Mouse (Mus musculus) hindbrain, embryonic 14.5 days (tissue): Measurements from ENCODE around the gene Elmsan1. TPM values are rescaled to one million over a fixed set of nuclear protein-coding genes. Genes with fewer than 3 reads are reported as not detected.
A peak's percentile ranks its signal among the peaks of the same experiment; 100 is the strongest.

Experiments
- ATAC-seq: fragments of 200-750 bp; cut with Nextera tagmentation; 2 replicates; pipeline ENCODE4 v1.8.0; 2017; ENCODE audit warnings: moderate number of reproducible peaks, mild to moderate bottlenecking, moderate TSS enrichment, moderate library complexity; ENCODE audit not compliant: low FRiP score
- DNase-seq: peaks from one replicate; pipeline ENCODE4 v3.0.0-alpha.2; 2015; ENCODE audit warnings: low spot score
- H3K27ac ChIP-seq: fragments of 300-500 bp; sonication (generic); 2 replicates; pipeline ENCODE4 v1.5.1; 2014; ENCODE audit warnings: mild to moderate bottlenecking, moderate library complexity
- H3K27me3 ChIP-seq: fragments of 300-500 bp; sonication (generic); 2 replicates; pipeline ENCODE4 v1.6.1; 2014; ENCODE audit warnings: mild to moderate bottlenecking, low read length, mixed read lengths; ENCODE audit not compliant: control insufficient read depth, insufficient read depth
- H3K36me3 ChIP-seq: fragments of 300-500 bp; sonication (generic); replicated peaks from 2 replicates; pipeline ENCODE4 v1.6.1; 2014; ENCODE audit not compliant: control insufficient read depth, insufficient read depth
- H3K4me1 ChIP-seq: fragments of 300-500 bp; sonication (generic); replicated peaks from 2 replicates; pipeline ENCODE4 v1.6.1; 2014; ENCODE audit warnings: antibody characterized with exemption, low read length, mixed read lengths; ENCODE audit not compliant: control insufficient read depth, insufficient read depth
- H3K4me2 ChIP-seq: fragments of 300-500 bp; sonication (generic); replicated peaks from 2 replicates; pipeline ENCODE4 v1.6.1; 2014; ENCODE audit warnings: mild to moderate bottlenecking, moderate library complexity
- H3K4me3 ChIP-seq: fragments of 300-500 bp; sonication (generic); replicated peaks from 2 replicates; pipeline ENCODE4 v1.5.1; 2014; ENCODE audit warnings: mild to moderate bottlenecking, low read length
- H3K9ac ChIP-seq: fragments of 300-500 bp; sonication (generic); 2 replicates; pipeline ENCODE4 v1.6.1; 2014
- H3K9me3 ChIP-seq: fragments of 300-500 bp; sonication (generic); 2 replicates; pipeline ENCODE4 v1.6.1; 2016; ENCODE audit warnings: low read length; ENCODE audit not compliant: control insufficient read depth
- WGBS: fragments of 180-500 bp; shearing (Covaris S2); extraction: QIAGEN DNeasy Blood & Tissue Kit; methylation state at CpG from one replicate; pipeline ENCODE4 v1.1.7; 2014; 5-methylcytosine and 5-hydroxymethylcytosine counted together
- polyA plus RNA-seq: library from polyadenylated mRNA; unstranded; fragments of >200 nt; fragmentation: Nextera tagmentation; extraction: Ambion mirVana; gene quantifications from 2 replicates; pipeline ENCODE4 v1.2.1, GENCODE M21; 2014

Elmsan1 gene
- polyA plus RNA-seq, 1 experiment from 2014 or later = 4.4 TPM

- Histone ChIP-seq H3K27me3 (no peaks in the 10 kb centered on the region), H3K4me3 (no peak overlapping the region), H3K4me2 (no peak overlapping the region), H3K4me1 (peaks cover 22% of the 10 kb centered on the region), H3K27ac (no peak overlapping the region), H3K9ac (no peak overlapping the region), H3K9me3 (no peaks in the 10 kb centered on the region), H3K36me3 (no peaks in the 10 kb centered on the region)
- DNase-seq = no peak
- ATAC-seq = no peak
- WGBS = 76% methylated on average over 10 of the region's 10 CpGs
Observed at GRCm38 (mm10) chr12:84198880-84199279, 19.8 kb downstream of the Elmsan1 start.

GRCm38 (mm10) chr12:84198076-84198679, 20.5 kb downstream of the Elmsan1 start:
- H3K27me3 ChIP-seq = no peaks in the 10 kb centered on the region
- peaks cover 19% of the 10 kb centered on the region for H3K4me1 ChIP-seq
- H3K4me2 ChIP-seq = no peak overlapping the region
- no peaks in the 10 kb centered on the region for H3K36me3 ChIP-seq
- no peak overlapping the region for H3K4me3 ChIP-seq
- H3K27ac ChIP-seq = no peak overlapping the region
- no peak overlapping the region for H3K9ac ChIP-seq
- no peaks in the 10 kb centered on the region for H3K9me3 ChIP-seq
- DNase-seq (no peak), ATAC-seq (no peak)
- WGBS = 58% methylated on average over 8 of the region's 8 CpGs

GRCm38 (mm10) chr12:84195195-84195594, 23.5 kb downstream of the Elmsan1 start:
- no peak overlapping the region for H3K4me3 ChIP-seq
- H3K4me1 ChIP-seq = peaks cover 39% of the 10 kb centered on the region
- H3K27me3 ChIP-seq = no peaks in the 10 kb centered on the region
- H3K36me3 ChIP-seq = no peaks in the 10 kb centered on the region
- DNase-seq = no peak
- WGBS = 65% methylated on average over 6 of the region's 6 CpGs
- H3K9me3 ChIP-seq = no peaks in the 10 kb centered on the region
- H3K9ac ChIP-seq = 0 out of 2 replicates have a peak overlapping the region, but pooled peaks have one; percentile 92
- ATAC-seq = no peak
- H3K27ac ChIP-seq = no peak overlapping the region
- no peak overlapping the region; the same call in 1 of the 2 replicates for H3K4me2 ChIP-seq

- 3% methylated on average over 13 of the region's 13 CpGs for WGBS
- no peak for ATAC-seq
- H3K9ac ChIP-seq = peak overlapping the region; percentile 92
- peak overlapping the region; percentile 95 for H3K27ac ChIP-seq
- H3K36me3 ChIP-seq = no peaks in the 10 kb centered on the region
- H3K4me2 ChIP-seq = peak overlapping the region; percentile 80
- H3K9me3 ChIP-seq = no peaks in the 10 kb centered on the region
- no peaks in the 10 kb centered on the region for H3K27me3 ChIP-seq
- no peak for DNase-seq
- H3K4me1 ChIP-seq = peaks cover 44% of the 10 kb centered on the region
- peak overlapping the region; percentile 86 for H3K4me3 ChIP-seq
Observed at GRCm38 (mm10) chr12:84194400-84195109, 24.1 kb downstream of the Elmsan1 start.

GRCm38 (mm10) chr12:84193642-84194399, 24.9 kb downstream of the Elmsan1 start:
- peak overlapping the region; percentile 80 for H3K4me2 ChIP-seq
- peak overlapping the region; percentile 92 for H3K9ac ChIP-seq
- under 1% methylated on average over 49 of the region's 49 CpGs for WGBS
- H3K27me3 ChIP-seq = no peaks in the 10 kb centered on the region
- DNase-seq = peak; percentile 83
- ATAC-seq = peak; percentile 81
- peaks cover 50% of the 10 kb centered on the region for H3K4me1 ChIP-seq
- no peaks in the 10 kb centered on the region for H3K9me3 ChIP-seq
- H3K27ac ChIP-seq = peak overlapping the region; percentile 95
- H3K36me3 ChIP-seq = no peaks in the 10 kb centered on the region
- H3K4me3 ChIP-seq = peak overlapping the region; percentile 86

- Histone ChIP-seq H3K4me1 (peaks cover 58% of the 10 kb centered on the region), H3K4me3 (peak overlapping the region; percentile 86), H3K36me3 (no peaks in the 10 kb centered on the region), H3K9me3 (no peaks in the 10 kb centered on the region), H3K9ac (peak overlapping the region; percentile 92), H3K4me2 (peak overlapping the region; percentile 80), H3K27me3 (no peaks in the 10 kb centered on the region), H3K27ac (peak overlapping the region; percentile 95)
- 0% methylated on average over 85 of the region's 102 CpGs for WGBS
- DNase-seq (peak; percentile 70), ATAC-seq (peak; percentile 58)
Observed at GRCm38 (mm10) chr12:84192741-84193641, 25.7 kb downstream of the Elmsan1 start.

- 2% methylated on average over 13 of the region's 13 CpGs for WGBS
- peaks cover 64% of the 10 kb centered on the region for H3K4me1 ChIP-seq
- H3K4me2 ChIP-seq = peak overlapping the region; percentile 80
- peak overlapping the region; percentile 86 for H3K4me3 ChIP-seq
- no peaks in the 10 kb centered on the region for H3K36me3 ChIP-seq
- peak overlapping the region; percentile 92 for H3K9ac ChIP-seq
- no peak for ATAC-seq
- H3K9me3 ChIP-seq = no peaks in the 10 kb centered on the region
- peak overlapping the region; percentile 95; the same call in 1 of the 2 replicates for H3K27ac ChIP-seq
- H3K27me3 ChIP-seq = no peaks in the 10 kb centered on the region
- DNase-seq = no peak
Observed at GRCm38 (mm10) chr12:84192280-84192679, 26.4 kb downstream of the Elmsan1 start.

GRCm38 (mm10) chr12:84191770-84192169, 26.9 kb downstream of the Elmsan1 start:
- no peak overlapping the region for H3K27ac ChIP-seq
- peaks cover 64% of the 10 kb centered on the region for H3K4me1 ChIP-seq
- WGBS = 13% methylated on average over 5 of the region's 5 CpGs
- no peaks in the 10 kb centered on the region for H3K9me3 ChIP-seq
- ATAC-seq (no peak), DNase-seq (no peak)
- peak overlapping the region; percentile 80 for H3K4me2 ChIP-seq
- H3K36me3 ChIP-seq = no peaks in the 10 kb centered on the region
- H3K4me3 ChIP-seq = peak overlapping the region; percentile 86
- H3K27me3 ChIP-seq = no peaks in the 10 kb centered on the region
- H3K9ac ChIP-seq = peak overlapping the region; percentile 92
